Mouse (Mus musculus) heart, embryonic 11.5 days (tissue): ENCODE measurements around the gene Myo6. TPM values are rescaled to one million over a fixed set of nuclear protein-coding genes. Genes with fewer than 3 reads are reported as not detected.
A peak's percentile ranks its signal among the peaks of the same experiment; 100 is the strongest.
"Not testable (repeated sequence)": the region's sequence is repeated elsewhere in the genome, so short reads cannot be mapped to it uniquely, and the experiment has no call there.

Experiments used
- ATAC-seq: fragments of 200-750 bp; cut with Nextera tagmentation; replicated peaks from 2 replicates; pipeline ENCODE4 v1.8.0; 2017; ENCODE audit warnings: moderate library complexity; ENCODE audit not compliant: insufficient number of reproducible peaks, low FRiP score, low TSS enrichment
- H3K27ac ChIP-seq: fragments of 300-500 bp; sonication (generic); 2 replicates; pipeline ENCODE4 v1.5.1; 2014; ENCODE audit warnings: mild to moderate bottlenecking, low read depth, low read length
- H3K27me3 ChIP-seq: fragments of 300-500 bp; sonication (generic); 2 replicates; pipeline ENCODE4 v1.6.1; 2014; ENCODE audit warnings: mild to moderate bottlenecking, low read length, mixed read lengths; ENCODE audit not compliant: control insufficient read depth, insufficient read depth
- H3K36me3 ChIP-seq: fragments of 300-500 bp; sonication (generic); 2 replicates; pipeline ENCODE4 v1.6.1; 2014; ENCODE audit warnings: mild to moderate bottlenecking, low read length, moderate library complexity, mixed read lengths; ENCODE audit not compliant: control insufficient read depth, insufficient read depth
- H3K4me1 ChIP-seq: fragments of 300-500 bp; sonication (generic); 2 replicates; pipeline ENCODE4 v1.6.1; 2014; ENCODE audit warnings: low read length; ENCODE audit not compliant: control insufficient read depth, insufficient read depth
- H3K4me2 ChIP-seq: fragments of 300-500 bp; sonication (generic); 2 replicates; pipeline ENCODE4 v1.6.1; 2014; ENCODE audit warnings: mild to moderate bottlenecking, moderate library complexity
- H3K4me3 ChIP-seq: fragments of 300-500 bp; sonication (generic); 2 replicates; pipeline ENCODE4 v1.5.1; 2014; ENCODE audit warnings: low read depth, low read length
- H3K9ac ChIP-seq: fragments of 300-500 bp; sonication (generic); 2 replicates; pipeline ENCODE4 v1.6.1; 2014; ENCODE audit warnings: mild to moderate bottlenecking, low read depth, low read length, moderate library complexity
- H3K9me3 ChIP-seq: fragments of 300-500 bp; sonication (generic); replicated peaks from 2 replicates; pipeline ENCODE4 v1.6.1; 2016; ENCODE audit warnings: low read length; ENCODE audit not compliant: control insufficient read depth
- WGBS: fragments of 180-500 bp; shearing (Covaris S2); extraction: QIAGEN DNeasy Blood & Tissue Kit; methylation state at CpG from one replicate; pipeline ENCODE4 v1.1.7; 2014; ENCODE audit not compliant: insufficient replicate concordance; 5-methylcytosine and 5-hydroxymethylcytosine counted together
- polyA plus RNA-seq: library from polyadenylated mRNA; unstranded; fragments of >200 nt; fragmentation: Nextera tagmentation; extraction: Ambion mirVana; gene quantifications from 2 replicates; pipeline ENCODE4 v1.2.1, GENCODE M21; 2014

The Myo6 gene
- polyA plus RNA-seq, 1 experiment from 2014 or later = 13.9 TPM

DNA sequence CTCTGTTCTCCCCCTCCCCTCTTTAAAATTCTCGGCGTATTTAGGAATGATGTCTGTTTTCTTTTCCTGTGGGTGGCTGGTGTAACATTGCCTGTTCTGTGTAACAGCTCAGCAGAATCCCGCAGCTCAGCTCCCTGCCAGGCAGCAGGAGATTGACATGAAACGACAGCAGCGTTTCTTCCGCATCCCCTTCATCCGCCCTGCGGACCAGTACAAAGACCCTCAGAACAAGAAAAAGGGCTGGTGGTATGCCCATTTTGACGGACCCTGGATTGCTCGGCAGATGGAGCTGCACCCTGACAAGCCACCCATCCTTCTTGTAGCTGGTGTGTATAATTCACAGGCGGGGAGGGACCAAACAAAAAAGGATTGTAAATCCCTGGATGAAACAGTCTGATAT is 142.0 kb downstream of the Myo6 start:
- Histone ChIP-seq H3K9ac (no peak overlapping the region), H3K4me2 (no peak overlapping the region), H3K4me3 (no peak overlapping the region), H3K27me3 (no peaks in the 10 kb centered on the region), H3K27ac (no peak overlapping the region), H3K36me3 (no peaks in the 10 kb centered on the region; the same call in 1 of the 2 replicates), H3K9me3 (no peaks in the 10 kb centered on the region), H3K4me1 (no peaks in the 10 kb centered on the region)
- ATAC-seq = no peak
- WGBS = 59% methylated on average over 11 of the region's 11 CpGs

DNA sequence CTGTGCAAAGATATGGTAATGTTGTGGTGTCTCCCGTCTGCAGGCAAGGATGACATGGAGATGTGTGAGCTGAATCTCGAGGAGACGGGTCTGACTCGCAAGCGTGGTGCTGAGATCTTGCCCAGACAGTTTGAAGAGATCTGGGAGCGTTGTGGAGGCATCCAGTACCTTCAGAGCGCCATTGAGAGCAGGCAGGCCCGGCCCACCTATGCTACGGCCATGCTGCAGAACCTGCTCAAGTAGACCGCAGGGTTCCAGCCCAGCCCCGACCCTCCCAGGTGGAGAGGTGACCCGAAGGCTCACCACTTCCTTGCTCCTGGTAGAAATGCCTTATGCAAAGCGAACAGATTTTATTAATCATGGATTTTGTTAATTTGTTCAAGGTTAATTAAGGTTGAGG is 142.8 kb downstream of the Myo6 start:
- Histone ChIP-seq H3K27ac (no peak overlapping the region), H3K4me1 (no peaks in the 10 kb centered on the region), H3K4me2 (no peak overlapping the region), H3K27me3 (no peaks in the 10 kb centered on the region), H3K36me3 (no peaks in the 10 kb centered on the region; the same call in 1 of the 2 replicates), H3K4me3 (no peak overlapping the region), H3K9me3 (no peaks in the 10 kb centered on the region), H3K9ac (no peak overlapping the region)
- no peak for ATAC-seq
- WGBS = 82% methylated on average over 13 of the region's 13 CpGs

DNA sequence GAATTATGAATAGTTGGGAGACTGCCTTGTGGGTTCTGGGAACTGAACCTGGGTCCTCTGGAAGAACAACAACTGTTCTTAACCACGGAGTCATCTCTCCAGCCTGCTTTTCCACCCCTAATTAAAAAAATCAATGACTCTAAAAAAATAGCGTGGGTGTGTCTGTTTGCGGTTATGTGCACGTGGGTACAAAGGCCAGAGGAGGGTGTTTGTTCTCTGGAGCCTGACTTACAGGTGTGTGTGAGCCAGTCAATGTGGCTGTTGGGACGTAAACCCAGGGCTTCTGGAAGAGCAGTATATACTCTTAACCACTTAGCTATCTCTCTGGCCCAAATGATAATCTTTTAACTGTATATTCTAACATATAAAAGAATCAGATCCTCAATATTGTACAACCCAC is 148.8 kb downstream of the Myo6 start:
- H3K9me3 ChIP-seq = no peaks in the 10 kb centered on the region
- H3K27ac ChIP-seq = no peak overlapping the region
- no peaks in the 10 kb centered on the region for H3K4me1 ChIP-seq
- H3K4me3 ChIP-seq = no peak overlapping the region
- no peak overlapping the region for H3K4me2 ChIP-seq
- ATAC-seq = no peak
- no peaks in the 10 kb centered on the region for H3K27me3 ChIP-seq
- H3K9ac ChIP-seq = no peak overlapping the region
- WGBS = 79% methylated on average over 5 of the region's 5 CpGs
- H3K36me3 ChIP-seq = no peaks in the 10 kb centered on the region

DNA sequence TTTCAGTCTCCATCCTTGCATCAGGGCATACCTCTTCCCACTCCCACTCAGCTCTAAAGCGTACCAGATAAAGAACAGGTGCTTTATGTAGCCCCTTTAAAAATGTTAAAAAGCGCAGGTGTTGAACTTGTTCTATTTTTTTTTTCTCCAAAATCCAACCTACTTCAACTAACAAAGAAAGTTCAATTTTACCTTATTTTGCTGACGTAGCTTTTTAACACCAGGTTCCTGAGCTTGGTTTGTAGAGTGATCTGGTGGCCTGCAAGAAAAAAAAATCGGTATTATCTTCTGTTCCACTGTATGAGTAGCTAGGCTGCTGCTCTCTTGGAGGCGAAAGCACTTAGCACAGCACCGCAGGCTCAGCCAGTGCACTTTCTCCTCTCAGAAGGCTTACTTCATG is 151.1 kb downstream of the Myo6 start:
- Histone ChIP-seq H3K4me2 (no peak overlapping the region), H3K4me1 (no peaks in the 10 kb centered on the region), H3K27me3 (no peaks in the 10 kb centered on the region), H3K4me3 (no peak overlapping the region), H3K9ac (no peak overlapping the region), H3K36me3 (no peaks in the 10 kb centered on the region), H3K27ac (no peak overlapping the region), H3K9me3 (no peaks in the 10 kb centered on the region)
- WGBS = 83% methylated on average over 6 of the region's 6 CpGs
- ATAC-seq = no peak

DNA sequence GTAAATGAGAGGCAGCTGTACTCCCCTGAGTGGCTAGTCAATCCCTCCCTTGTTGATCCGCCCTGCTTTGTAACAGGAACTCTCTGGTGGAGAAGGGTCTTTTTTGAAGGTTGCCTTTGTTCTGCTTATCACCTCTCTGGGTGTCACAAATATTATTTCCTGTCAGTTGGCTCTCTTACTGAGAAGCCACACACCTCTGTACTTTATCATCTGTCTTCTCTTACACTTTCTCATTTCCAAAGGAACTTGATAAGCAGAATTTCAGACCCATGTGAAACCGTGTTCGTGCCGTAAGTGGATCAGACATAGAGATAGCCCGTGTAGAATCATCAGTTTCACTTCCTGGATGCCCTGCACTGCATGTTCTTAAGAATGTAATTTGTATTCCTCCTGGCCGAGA is 153.2 kb downstream of the Myo6 start:
- no peaks in the 10 kb centered on the region for H3K9me3 ChIP-seq
- no peaks in the 10 kb centered on the region for H3K36me3 ChIP-seq
- 51% methylated on average over 6 of the region's 6 CpGs for WGBS
- no peak overlapping the region for H3K9ac ChIP-seq
- no peak overlapping the region for H3K4me2 ChIP-seq
- no peak for ATAC-seq
- no peaks in the 10 kb centered on the region for H3K27me3 ChIP-seq
- no peak overlapping the region for H3K4me3 ChIP-seq
- no peak overlapping the region for H3K27ac ChIP-seq
- no peaks in the 10 kb centered on the region for H3K4me1 ChIP-seq

DNA sequence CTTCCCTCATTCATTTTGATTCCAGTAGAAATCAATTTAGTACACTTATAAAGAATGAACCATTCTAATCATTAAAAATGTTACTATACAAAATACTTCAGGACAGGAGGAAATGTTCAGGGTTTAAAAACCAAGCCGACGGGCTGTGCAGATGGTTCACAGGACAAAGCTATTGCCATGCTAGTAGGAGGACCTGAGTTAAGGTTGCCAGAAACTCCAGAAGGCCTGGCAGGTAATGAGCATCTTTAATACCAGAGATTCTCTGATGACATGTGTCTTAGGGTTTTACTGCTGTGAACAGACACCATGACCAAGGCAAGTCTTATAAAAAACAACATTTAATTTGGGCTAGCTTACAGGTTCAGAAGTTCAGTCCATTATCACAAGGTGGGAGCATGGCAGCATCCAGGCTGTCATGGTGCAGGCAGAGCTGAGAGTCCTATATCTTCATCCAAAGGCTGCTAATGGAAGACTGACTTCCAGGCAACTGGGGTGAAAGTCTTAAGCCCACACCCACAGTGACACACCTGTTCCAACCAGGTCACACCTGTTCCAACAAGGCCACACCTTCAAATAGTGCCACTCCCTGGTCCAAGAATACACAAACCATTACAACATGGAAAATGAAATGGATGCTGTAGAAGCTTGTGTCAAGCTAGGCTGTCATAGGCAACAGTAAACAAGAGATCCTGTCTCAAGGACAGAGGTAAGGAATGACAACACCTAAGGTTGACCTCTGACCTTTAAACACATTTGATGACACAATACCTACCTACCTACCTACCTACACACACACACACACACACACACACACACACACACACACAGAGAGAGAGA is 156.4 kb downstream of the Myo6 start:
- not testable (repeated sequence) for H3K9me3 ChIP-seq, H3K27ac ChIP-seq, H3K36me3 ChIP-seq, H3K4me3 ChIP-seq, H3K4me1 ChIP-seq, H3K27me3 ChIP-seq, H3K9ac ChIP-seq, ATAC-seq, H3K4me2 ChIP-seq
- 95% methylated on average over 2 of the region's 2 CpGs for WGBS

DNA sequence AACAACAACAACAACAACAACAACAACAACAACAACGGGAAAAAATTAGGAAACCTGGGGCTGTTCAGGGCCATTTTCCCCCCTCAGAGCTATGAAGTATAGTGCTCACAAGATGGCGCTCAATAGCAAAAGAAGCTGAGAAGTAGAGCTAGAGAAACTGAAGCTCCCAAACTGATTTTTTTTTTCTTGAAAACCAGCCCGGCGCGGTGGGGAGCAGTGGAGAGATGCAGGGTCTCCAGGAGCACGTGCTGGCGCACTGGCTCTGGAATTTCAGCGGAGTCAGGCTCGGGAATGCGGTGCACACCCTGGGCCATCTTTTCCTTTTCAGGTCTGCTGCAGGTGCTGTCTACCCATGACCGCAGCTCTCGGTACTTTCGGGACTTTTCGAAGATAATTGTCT is 167.3 kb downstream of the Myo6 start:
- Histone ChIP-seq H3K9ac (peak overlapping the region; percentile 50; the same call in 1 of the 2 replicates), H3K4me3 (peak overlapping the region; percentile 32), H3K27me3 (no peaks in the 10 kb centered on the region), H3K36me3 (no peaks in the 10 kb centered on the region), H3K27ac (no peak overlapping the region), H3K4me1 (no peaks in the 10 kb centered on the region), H3K9me3 (no peaks in the 10 kb centered on the region), H3K4me2 (peak overlapping the region; percentile 68)
- WGBS = 23% methylated on average over 14 of the region's 14 CpGs
- ATAC-seq = peak; percentile 57

DNA sequence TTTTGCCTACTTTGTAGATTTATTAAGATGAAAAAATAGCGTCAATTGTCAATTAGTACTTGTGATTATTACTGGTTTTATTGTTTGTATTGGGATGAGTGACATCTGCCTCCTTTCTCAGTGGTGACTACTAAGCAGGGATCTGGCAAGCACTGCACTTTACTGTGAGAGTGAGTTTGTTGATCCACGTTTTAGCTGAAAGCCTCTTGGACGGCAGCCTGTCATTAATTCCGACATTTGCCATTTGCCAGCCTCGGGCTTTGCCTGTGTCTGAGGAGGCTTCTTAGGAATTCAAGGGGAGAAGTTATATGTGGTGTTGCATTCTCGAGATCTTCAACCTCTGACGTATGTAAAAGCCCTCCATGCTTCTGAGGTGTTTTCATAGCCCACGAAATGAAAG is 168.6 kb downstream of the Myo6 start:
- Histone ChIP-seq H3K4me1 (no peaks in the 10 kb centered on the region), H3K27me3 (no peaks in the 10 kb centered on the region), H3K36me3 (no peaks in the 10 kb centered on the region), H3K27ac (no peak overlapping the region), H3K9ac (no peak overlapping the region), H3K4me3 (no peak overlapping the region), H3K9me3 (no peaks in the 10 kb centered on the region), H3K4me2 (no peak overlapping the region)
- WGBS = 48% methylated on average over 8 of the region's 8 CpGs
- no peak for ATAC-seq

DNA sequence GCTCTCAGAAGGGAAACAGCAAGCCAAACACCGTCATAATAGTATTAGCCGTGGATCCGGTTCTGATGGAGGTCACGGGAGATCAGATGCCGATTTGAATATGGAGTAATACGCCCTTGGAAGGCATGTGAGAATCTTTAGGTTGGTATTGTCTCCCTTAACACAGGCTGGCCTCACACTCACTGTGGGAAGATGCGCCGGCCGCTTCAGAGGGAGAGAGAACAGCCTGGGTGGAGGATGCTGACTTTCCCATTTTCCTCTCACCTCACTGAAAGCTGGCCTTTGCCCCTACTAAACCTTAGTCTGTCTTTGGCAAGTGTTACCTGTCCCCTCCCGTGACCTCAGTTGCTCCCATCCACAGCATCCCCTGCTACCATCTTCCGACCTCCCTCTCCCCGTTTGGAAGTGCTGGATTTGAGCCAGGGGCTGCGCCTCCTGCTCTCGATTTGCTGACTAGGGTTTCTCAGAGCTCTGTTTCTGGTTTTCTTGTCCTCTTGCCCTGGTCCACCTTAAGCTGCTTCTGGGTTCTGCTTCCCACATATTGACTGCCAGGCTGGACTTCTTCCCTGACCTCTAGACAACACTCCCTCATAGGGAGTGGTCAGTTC is 169.3 kb downstream of the Myo6 start:
- no peaks in the 10 kb centered on the region for H3K27me3 ChIP-seq
- ATAC-seq = no peak
- no peaks in the 10 kb centered on the region for H3K36me3 ChIP-seq
- H3K4me2 ChIP-seq = no peak overlapping the region
- no peak overlapping the region for H3K4me3 ChIP-seq
- no peaks in the 10 kb centered on the region for H3K4me1 ChIP-seq
- H3K9me3 ChIP-seq = no peaks in the 10 kb centered on the region
- WGBS = 70% methylated on average over 14 of the region's 14 CpGs
- H3K9ac ChIP-seq = no peak overlapping the region
- H3K27ac ChIP-seq = no peak overlapping the region
